Mouse (Mus musculus) ES-Bruce4 (cell line): ENCODE results near the gene Ifit3b. TPM values are rescaled to one million over a fixed set of nuclear protein-coding genes. Genes with fewer than 3 reads are reported as not detected.
"Not testable (repeated sequence)": the region's sequence is repeated elsewhere in the genome, so short reads cannot be mapped to it uniquely, and the experiment has no call there.

Experiments used
- H3K27ac ChIP-seq: 2 replicates; pipeline ENCODE4 v1.5.1; 2012; ENCODE audit warnings: low read length, inconsistent platforms; ENCODE audit not compliant: insufficient read depth
- H3K27me3 ChIP-seq: 2 replicates; pipeline ENCODE4 v1.6.1; 2012; ENCODE audit warnings: mild to moderate bottlenecking, low read length, inconsistent platforms; ENCODE audit not compliant: control insufficient read depth, poor library complexity, insufficient read depth, severe bottlenecking
- H3K36me3 ChIP-seq: 2 replicates; pipeline ENCODE4 v1.6.1; 2012; ENCODE audit warnings: inconsistent platforms, mild to moderate bottlenecking, low read length, moderate library complexity; ENCODE audit not compliant: control insufficient read depth, poor library complexity, insufficient read depth, severe bottlenecking
- H3K4me1 ChIP-seq: one replicate; pipeline ENCODE4 v1.8.1; 2011; ENCODE audit warnings: low read length; ENCODE audit not compliant: control insufficient read depth, insufficient read depth
- H3K4me3 ChIP-seq: 2 replicates; pipeline ENCODE4 v1.5.1; 2011; ENCODE audit warnings: low read depth, mild to moderate bottlenecking, low read length
- H3K9ac ChIP-seq: 2 replicates; pipeline ENCODE4 v1.6.1; 2012; ENCODE audit warnings: low read depth, mild to moderate bottlenecking, inconsistent platforms; ENCODE audit not compliant: poor library complexity, severe bottlenecking
- H3K9me3 ChIP-seq: replicated peaks from 2 replicates; pipeline ENCODE4 v1.6.1; 2012; ENCODE audit warnings: mild to moderate bottlenecking, low read length, inconsistent platforms; ENCODE audit not compliant: control insufficient read depth, poor library complexity, insufficient read depth, severe bottlenecking
- CTCF ChIP-seq: IDR thresholded peaks from one replicate; pipeline ENCODE4 v1.8.1; 2011; ENCODE audit warnings: low read depth, low read length
- EP300 ChIP-seq: IDR thresholded peaks from 2 replicates; pipeline ENCODE4 v1.6.1; 2011; ENCODE audit warnings: low read depth, low read length; ENCODE audit not compliant: insufficient read depth
- POLR2A ChIP-seq: IDR thresholded peaks from one replicate; pipeline ENCODE4 v1.8.1; 2011; ENCODE audit warnings: low read length; ENCODE audit not compliant: insufficient read depth
- polyA plus RNA-seq: library from polyadenylated mRNA; stranded (reverse); fragments of >200 nt; gene quantifications from 2 replicates; pipeline ENCODE4 v1.2.4, GENCODE M21; 2011; ENCODE audit warnings: low read depth; ENCODE audit not compliant: missing spikeins, insufficient read depth, insufficient read length

The Ifit3b gene
- polyA plus RNA-seq, 1 experiment: not detected

DNA sequence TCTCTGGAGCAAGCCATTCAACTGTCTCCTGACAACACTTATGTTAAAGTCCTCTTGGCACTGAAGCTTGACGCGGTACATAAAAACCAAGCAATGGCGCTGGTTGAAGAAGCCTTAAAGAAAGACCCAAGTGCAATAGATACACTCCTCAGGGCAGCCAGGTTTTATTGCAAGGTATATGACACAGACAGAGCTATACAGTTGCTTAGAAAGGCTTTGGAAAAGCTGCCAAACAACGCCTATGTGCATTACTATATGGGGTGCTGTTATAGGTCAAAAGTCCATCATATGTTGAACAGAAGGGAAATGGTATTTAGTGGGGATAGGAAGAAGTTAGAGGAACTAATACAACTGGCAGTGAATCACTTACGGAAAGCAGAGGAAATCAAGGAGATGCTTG is 34.1 kb upstream of the Ifit3b start:
- H3K27ac ChIP-seq: no peak overlapping the region
- no peaks in the 10 kb centered on the region for H3K9me3 ChIP-seq
- H3K36me3 ChIP-seq: no peaks in the 10 kb centered on the region
- H3K4me1 ChIP-seq: no peaks in the 10 kb centered on the region
- H3K9ac ChIP-seq: no peak overlapping the region
- no peak overlapping the region for H3K4me3 ChIP-seq
- no peak for TF ChIP-seq CTCF
- no peak for TF ChIP-seq EP300
- no peak for TF ChIP-seq POLR2A
- H3K27me3 ChIP-seq: no peaks in the 10 kb centered on the region

DNA sequence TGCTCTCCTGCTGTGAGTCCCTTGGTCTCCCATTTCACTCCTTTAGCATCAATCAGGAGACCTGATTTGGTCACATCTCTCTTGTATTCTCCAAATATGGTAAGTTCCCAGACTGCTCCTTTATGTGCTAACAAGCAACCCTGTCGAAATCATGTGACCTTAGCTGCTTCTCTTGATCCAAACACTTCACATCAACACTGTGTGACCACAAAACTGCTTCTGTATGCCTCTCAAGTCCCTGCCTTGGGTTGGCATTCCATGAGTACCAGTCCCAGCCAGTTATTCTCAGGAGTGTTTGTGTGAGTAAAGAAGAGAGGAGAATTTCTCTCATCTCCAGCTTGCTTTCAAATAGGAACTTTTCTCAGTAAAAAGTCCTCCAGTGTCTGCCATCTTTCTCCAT is 30.6 kb upstream of the Ifit3b start:
- Histone ChIP-seq H3K27ac (no peak overlapping the region), H3K27me3 (no peaks in the 10 kb centered on the region), H3K9me3 (no peaks in the 10 kb centered on the region), H3K4me1 (no peaks in the 10 kb centered on the region), H3K9ac (no peak overlapping the region), H3K36me3 (no peaks in the 10 kb centered on the region), H3K4me3 (no peak overlapping the region)
- TF ChIP-seq EP300 (no peak), POLR2A (no peak), CTCF (no peak)

DNA sequence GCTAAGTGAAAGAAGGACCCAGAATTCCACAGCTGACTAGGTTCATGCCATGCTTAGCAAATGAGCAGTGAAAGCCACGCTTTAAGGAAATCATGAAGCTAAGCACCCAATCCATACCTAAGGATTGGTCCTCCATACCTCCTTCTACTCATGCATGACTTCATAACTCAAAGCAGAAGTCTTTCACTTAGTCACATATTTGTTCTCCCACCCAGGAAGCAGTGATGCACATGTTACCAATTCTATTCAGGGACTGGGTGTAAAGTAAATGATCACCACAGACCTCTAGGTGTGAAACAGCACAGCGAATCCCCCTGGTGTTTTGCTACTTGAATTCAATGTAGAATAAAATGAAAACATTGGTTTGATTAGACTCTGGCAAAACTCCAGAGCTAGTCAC is 25.1 kb upstream of the Ifit3b start:
- H3K36me3 ChIP-seq, H3K27me3 ChIP-seq, H3K4me1 ChIP-seq, H3K4me3 ChIP-seq, H3K27ac ChIP-seq, H3K9ac ChIP-seq, H3K9me3 ChIP-seq: not testable (repeated sequence)

DNA sequence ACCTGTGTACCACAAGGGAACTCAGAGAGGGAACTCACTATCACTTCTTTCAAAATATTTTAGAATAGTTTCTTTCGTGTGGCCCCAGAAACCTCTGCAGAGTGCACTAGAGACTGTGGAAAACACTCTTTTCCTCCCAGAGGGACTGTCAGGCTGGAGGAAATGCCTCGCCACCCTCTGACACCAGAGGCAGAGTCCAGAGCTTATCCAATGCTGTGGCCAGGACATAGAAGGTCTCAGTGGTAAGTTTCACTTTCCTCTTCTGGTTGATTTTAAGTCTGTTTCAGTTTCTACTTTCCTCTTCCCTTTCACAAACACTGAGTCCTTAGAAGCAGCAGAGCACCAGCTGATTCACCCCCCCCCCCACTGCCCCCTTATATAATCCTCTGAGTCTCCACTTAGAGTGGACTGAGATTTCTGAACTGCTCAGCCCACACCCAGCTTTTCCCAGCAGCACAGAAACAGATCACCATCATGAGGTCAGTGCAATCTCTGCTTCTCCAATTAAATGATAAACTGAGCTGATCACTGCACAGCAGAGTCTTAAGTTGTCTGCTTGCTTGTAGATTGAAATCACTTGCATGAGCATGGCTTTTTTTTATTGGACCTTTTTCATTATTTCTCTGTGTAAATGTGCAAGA is 24.5 kb upstream of the Ifit3b start, which contains the start of gene Ifit3:
Gene Ifit3 (plus strand): TSS at position 406 of the 641 bp plus-strand sequence.
- not testable (repeated sequence) for H3K27ac ChIP-seq, H3K27me3 ChIP-seq, H3K36me3 ChIP-seq, H3K4me1 ChIP-seq, H3K9me3 ChIP-seq, H3K4me3 ChIP-seq, H3K9ac ChIP-seq

DNA sequence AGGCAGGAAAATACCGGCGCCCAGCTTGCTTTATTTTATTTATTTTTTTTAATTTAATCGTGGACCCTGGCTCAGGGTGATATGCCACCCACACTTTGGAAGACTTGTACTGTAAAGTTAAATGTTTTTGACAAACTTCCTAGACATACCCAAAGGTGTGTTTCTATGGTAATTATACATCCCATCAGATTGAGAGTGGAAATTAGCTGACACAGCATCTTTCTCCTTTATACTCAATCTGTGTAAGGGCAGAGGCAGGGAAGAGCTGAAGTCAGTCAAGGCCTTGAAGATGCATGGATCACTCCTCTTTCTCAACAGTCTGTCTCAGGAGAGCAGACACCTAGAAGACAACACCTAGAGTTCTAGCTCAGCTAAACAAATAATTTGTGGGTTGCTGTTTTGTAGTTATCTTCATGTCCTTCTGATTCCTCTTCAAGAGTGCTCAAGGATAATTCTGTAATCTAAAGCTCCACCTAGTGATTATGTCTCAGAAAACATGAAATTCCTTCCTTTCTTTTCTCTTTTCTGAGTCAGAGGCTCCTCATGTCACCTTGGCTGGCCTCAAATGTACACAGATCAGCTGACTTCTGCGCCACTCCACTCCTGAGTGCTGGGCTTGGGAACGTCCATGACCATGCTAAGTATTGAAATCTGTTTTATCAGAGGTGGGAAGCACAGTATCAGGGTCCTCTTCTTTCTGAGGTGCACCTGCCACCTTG is 21.9 kb upstream of the Ifit3b start:
- H3K27ac ChIP-seq, H3K9me3 ChIP-seq, H3K36me3 ChIP-seq, H3K9ac ChIP-seq, H3K4me1 ChIP-seq, H3K27me3 ChIP-seq, H3K4me3 ChIP-seq: not testable (repeated sequence)

DNA sequence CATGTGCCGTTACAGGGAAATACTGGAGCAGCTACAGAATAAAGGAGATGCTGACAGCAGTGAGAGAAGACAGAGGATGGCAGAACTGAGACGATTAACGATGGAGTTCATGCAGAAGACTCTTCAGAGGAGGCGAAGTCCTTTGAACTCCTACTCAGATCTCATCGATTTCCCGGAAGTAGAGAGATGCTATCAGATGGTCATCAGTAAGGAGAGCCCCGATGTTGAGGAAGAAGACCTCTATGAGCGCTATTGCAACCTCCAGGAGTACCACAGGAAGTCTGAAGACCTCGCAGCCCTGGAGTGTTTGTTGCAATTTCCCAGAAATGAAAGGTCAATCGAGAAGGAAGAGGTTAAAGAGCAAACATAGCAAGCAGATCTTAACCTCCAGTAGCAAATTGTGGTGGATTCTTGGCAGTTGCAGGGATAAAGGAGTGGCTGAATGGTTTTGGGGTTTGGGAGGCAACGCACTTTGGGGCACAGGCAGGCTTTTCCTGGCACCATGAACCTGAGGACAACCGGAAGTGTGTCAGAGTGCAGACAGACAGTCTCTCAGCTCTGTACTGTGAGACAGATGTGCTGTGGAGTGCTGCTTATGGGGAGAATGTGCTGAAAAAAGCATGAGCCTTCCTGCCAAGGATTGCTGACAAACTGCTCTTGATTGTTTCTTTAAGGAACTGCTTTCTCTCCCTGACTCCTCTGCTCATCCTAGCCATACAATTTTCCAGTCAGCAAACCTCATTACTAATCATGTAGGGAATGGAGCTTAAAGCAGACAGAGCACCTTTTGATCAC is 19.7 kb upstream of the Ifit3b start:
- not testable (repeated sequence) for H3K4me1 ChIP-seq, H3K9me3 ChIP-seq, H3K36me3 ChIP-seq, H3K9ac ChIP-seq, H3K4me3 ChIP-seq, H3K27ac ChIP-seq, H3K27me3 ChIP-seq
